In genomic region chr2:74207440-74207839, GRCm38 (mm10) we compare ENCODE assay signal across 17 mouse cellular contexts.
DNase-seq lines count a peak whose midpoint lies in the region; ATAC-seq and TF ChIP-seq lines count a peak whose summit lies in the region.
"Had no signal": no experiment of that assay in that cellular context is flagged by ENCODE, and none has a peak within 500 bp of the region (broad histone marks: within the 10 kb centered on the region; RNA-seq: fewer than 3 reads in every experiment).

No protein-coding gene starts in this region.

- no peak for DNase-seq in heart, adult 2 months
- peak; percentile 32 for DNase-seq in midbrain, embryonic 14.5 days
- no peak for DNase-seq in midbrain, postnatal 0 days (ENCODE audit: low spot score)
- DNase-seq in forebrain, embryonic 14.5 days (ENCODE audit: low spot score): peak; percentile 46
- DNase-seq: adrenal gland, adult 2 months; gastrocnemius, postnatal 25 days; kidney, adult 8-10 months; kidney, postnatal 36 days; lung, embryonic 14.5 days; lung, postnatal 36 days; right cerebral cortex, postnatal 4 days; thymus, postnatal 14 days had no signal

- no peaks in the 10 kb centered on the region for H3K27me3 ChIP-seq in heart, embryonic 14.5 days (ENCODE audit: control insufficient read depth, insufficient read depth, low read length)
- no peaks in the 10 kb centered on the region for H3K27me3 ChIP-seq in heart, adult 2 months (ENCODE audit: control insufficient read depth, insufficient read depth, low read length)
- H3K27me3 ChIP-seq in midbrain, embryonic 14.5 days (ENCODE audit: control insufficient read depth, insufficient read depth, low read length): no peaks in the 10 kb centered on the region
- no peaks in the 10 kb centered on the region for H3K27me3 ChIP-seq in midbrain, postnatal 0 days (ENCODE audit: insufficient read depth, low read length)
- no peaks in the 10 kb centered on the region for H3K27me3 ChIP-seq in forebrain, embryonic 14.5 days (replicated peaks; ENCODE audit: control insufficient read depth, insufficient read depth, low read length)
- H3K27me3 ChIP-seq in limb, embryonic 12.5 days: no peaks in the 10 kb centered on the region
- H3K27me3 ChIP-seq: embryonic facial prominence, embryonic 12.5 days; liver, embryonic 12.5 days had no signal

- no peak for ATAC-seq in heart, embryonic 14.5 days (ENCODE audit: insufficient number of reproducible peaks, insufficient read depth, low FRiP score, low read depth)
- ATAC-seq in midbrain, embryonic 14.5 days (ENCODE audit: low FRiP score, low TSS enrichment): no peak
- ATAC-seq in midbrain, postnatal 0 days (ENCODE audit: low FRiP score): no peak
- 0 out of 2 replicates have a peak, but pooled peaks have one; percentile 33 for ATAC-seq in forebrain, embryonic 14.5 days
- ATAC-seq in limb, embryonic 12.5 days (ENCODE audit: insufficient number of reproducible peaks, insufficient read depth, low FRiP score, low TSS enrichment, low read depth): no peak
- ATAC-seq in erythroblast, adult 5-6 weeks (replicated peaks; ENCODE audit: low FRiP score, poor library complexity, severe bottlenecking): no peak
- ATAC-seq: liver, embryonic 12.5 days had no signal

- H3K9me3 ChIP-seq in heart, embryonic 14.5 days (ENCODE audit: control insufficient read depth, low read length): no peaks in the 10 kb centered on the region
- no peaks in the 10 kb centered on the region for H3K9me3 ChIP-seq in midbrain, embryonic 14.5 days (ENCODE audit: control insufficient read depth, low read length)
- no peaks in the 10 kb centered on the region for H3K9me3 ChIP-seq in midbrain, postnatal 0 days (ENCODE audit: low read length)
- H3K9me3 ChIP-seq in forebrain, embryonic 14.5 days (replicated peaks; ENCODE audit: control insufficient read depth, low read length): no peaks in the 10 kb centered on the region
- no peaks in the 10 kb centered on the region for H3K9me3 ChIP-seq in limb, embryonic 12.5 days
- H3K9me3 ChIP-seq: embryonic facial prominence, embryonic 12.5 days; liver, embryonic 12.5 days had no signal

- no peak for TF ChIP-seq CTCF in heart, adult 2 months (IDR thresholded peaks at IDR 0.05)
- TF ChIP-seq CTCF in midbrain, postnatal 0 days (IDR thresholded peaks at IDR 0.05): no peak

- TF ChIP-seq EP300 in heart, adult 2 months (IDR thresholded peaks at IDR 0.05; ENCODE audit: insufficient read depth, low read depth, low read length): no peak

- peaks cover 0 to 6% of the 10 kb centered on the region in 2 experiments; a peak in 1 of 4 replicates for H3K4me1 ChIP-seq in heart, embryonic 14.5 days (ENCODE audit: control insufficient read depth in 2 of 2, insufficient read depth in 2 of 2, low read length in 2 of 2)
- H3K4me1 ChIP-seq in heart, adult 2 months (ENCODE audit: control insufficient read depth, insufficient read depth, low read length): no peaks in the 10 kb centered on the region
- peaks cover 25% of the 10 kb centered on the region for H3K4me1 ChIP-seq in midbrain, embryonic 14.5 days (ENCODE audit: control insufficient read depth, insufficient read depth, low read length)
- no peaks in the 10 kb centered on the region for H3K4me1 ChIP-seq in midbrain, postnatal 0 days (ENCODE audit: insufficient read depth, low read length)
- H3K4me1 ChIP-seq in forebrain, embryonic 14.5 days (ENCODE audit: control insufficient read depth, insufficient read depth, low read length): peaks cover 25% of the 10 kb centered on the region
- H3K4me1 ChIP-seq in limb, embryonic 12.5 days (replicated peaks): peaks cover 39% of the 10 kb centered on the region
- H3K4me1 ChIP-seq: liver, embryonic 12.5 days had no signal

- no peak overlapping the region for H3K27ac ChIP-seq in heart, embryonic 14.5 days (replicated peaks in 1 of 2; ENCODE audit: control insufficient read depth in 1 of 2, insufficient read depth in 1 of 2, low read depth in 2 of 2, low read length in 2 of 2)
- H3K27ac ChIP-seq in heart, adult 2 months: no peak overlapping the region
- H3K27ac ChIP-seq in midbrain, embryonic 14.5 days (replicated peaks; ENCODE audit: low read depth, low read length): no peak overlapping the region
- H3K27ac ChIP-seq in midbrain, postnatal 0 days (ENCODE audit: low read depth, low read length): no peak overlapping the region
- H3K27ac ChIP-seq in forebrain, embryonic 14.5 days (ENCODE audit: low read depth, low read length): no peak overlapping the region
- peak overlapping the region; percentile 69 for H3K27ac ChIP-seq in limb, embryonic 12.5 days
- H3K27ac ChIP-seq: embryonic facial prominence, embryonic 12.5 days; liver, embryonic 12.5 days had no signal

- peak overlapping the region; percentile 5; the same call in 1 of the 2 replicates for H3K9ac ChIP-seq in heart, embryonic 14.5 days (ENCODE audit: low read length)
- H3K9ac ChIP-seq in heart, adult 2 months (ENCODE audit: low read depth, low read length): no peak overlapping the region
- H3K9ac ChIP-seq in midbrain, embryonic 14.5 days (replicated peaks; ENCODE audit: low read length): no peak overlapping the region
- no peak overlapping the region for H3K9ac ChIP-seq in midbrain, postnatal 0 days (replicated peaks; ENCODE audit: low read length, poor library complexity, severe bottlenecking)
- H3K9ac ChIP-seq in forebrain, embryonic 14.5 days (ENCODE audit: low read length): no peak overlapping the region
- no peak overlapping the region for H3K9ac ChIP-seq in limb, embryonic 12.5 days (replicated peaks)
- H3K9ac ChIP-seq: embryonic facial prominence, embryonic 12.5 days; liver, embryonic 12.5 days; lung, embryonic 14.5 days had no signal

- intact Hi-C loops in heart, adult 2 months (cut with DNase I): no loop called here

- no peak for TF ChIP-seq POLR2A in heart, adult 2 months (IDR thresholded peaks at IDR 0.05; ENCODE audit: insufficient read depth, low read depth, low read length)

- H3K4me3 ChIP-seq in heart, embryonic 14.5 days (ENCODE audit: control insufficient read depth in 1 of 2, insufficient read depth in 1 of 2, low read depth in 1 of 2, low read length in 2 of 2): no peak overlapping the region
- H3K4me3 ChIP-seq in heart, adult 2 months: no peak overlapping the region
- no peak overlapping the region for H3K4me3 ChIP-seq in midbrain, embryonic 14.5 days (replicated peaks; ENCODE audit: low read depth, low read length)
- H3K4me3 ChIP-seq in midbrain, postnatal 0 days (ENCODE audit: low read depth, low read length): no peak overlapping the region
- no peak overlapping the region for H3K4me3 ChIP-seq in forebrain, embryonic 14.5 days (ENCODE audit: low read depth, low read length)
- no peak overlapping the region for H3K4me3 ChIP-seq in limb, embryonic 12.5 days (replicated peaks)
- H3K4me3 ChIP-seq: embryonic facial prominence, embryonic 12.5 days; liver, embryonic 12.5 days had no signal

- no peaks in the 10 kb centered on the region for H3K79me2 ChIP-seq in heart, adult 2 months (replicated peaks; ENCODE audit: control insufficient read depth, insufficient read depth, low read length)

- no peaks in the 10 kb centered on the region for H3K36me3 ChIP-seq in heart, embryonic 14.5 days (ENCODE audit: control insufficient read depth, insufficient read depth, low read length)
- H3K36me3 ChIP-seq in heart, adult 2 months (ENCODE audit: control insufficient read depth, insufficient read depth, low read length): no peaks in the 10 kb centered on the region
- no peaks in the 10 kb centered on the region for H3K36me3 ChIP-seq in midbrain, embryonic 14.5 days (ENCODE audit: control insufficient read depth, insufficient read depth, low read length)
- no peaks in the 10 kb centered on the region for H3K36me3 ChIP-seq in midbrain, postnatal 0 days (ENCODE audit: insufficient read depth, low read length)
- no peaks in the 10 kb centered on the region for H3K36me3 ChIP-seq in forebrain, embryonic 14.5 days (ENCODE audit: control insufficient read depth, insufficient read depth, low read length)
- H3K36me3 ChIP-seq in limb, embryonic 12.5 days: no peaks in the 10 kb centered on the region
- H3K36me3 ChIP-seq: embryonic facial prominence, embryonic 12.5 days; liver, embryonic 12.5 days had no signal

- 13% methylated on average over 10 of the region's 10 CpGs for WGBS in heart, embryonic 14.5 days
- 33% methylated on average over 10 of the region's 10 CpGs for WGBS in heart, adult 2 months
- 42% methylated on average over 10 of the region's 10 CpGs for WGBS in midbrain, embryonic 14.5 days
- WGBS in midbrain, postnatal 0 days: 48% methylated on average over 10 of the region's 10 CpGs
- WGBS in forebrain, embryonic 14.5 days: 39% methylated on average over 10 of the region's 10 CpGs
- WGBS in limb, embryonic 12.5 days: 48% methylated on average over 10 of the region's 10 CpGs

- H3K4me2 ChIP-seq in heart, embryonic 14.5 days (ENCODE audit: low read length): peak overlapping the region; percentile 42
- H3K4me2 ChIP-seq in midbrain, embryonic 14.5 days (ENCODE audit: low read length): no peak overlapping the region
- no peak overlapping the region for H3K4me2 ChIP-seq in midbrain, postnatal 0 days (ENCODE audit: low read depth, low read length, poor library complexity, severe bottlenecking)
- no peak overlapping the region for H3K4me2 ChIP-seq in forebrain, embryonic 14.5 days (ENCODE audit: low read length)
- H3K4me2 ChIP-seq in limb, embryonic 12.5 days: no peak overlapping the region
- H3K4me2 ChIP-seq: embryonic facial prominence, embryonic 12.5 days; liver, embryonic 12.5 days; lung, embryonic 14.5 days had no signal

Comparison
In these comparisons a context has a peak if more than half of its experiments do, and no peak if none do; other contexts are left out.
1. DNase-seq: peak in midbrain, embryonic 14.5 days (single experiment) and forebrain, embryonic 14.5 days (single experiment); none in heart, adult 2 months (0 of 2) and midbrain, postnatal 0 days (single experiment).